Mouse (Mus musculus) spleen, adult 12 weeks (tissue): Measurements from ENCODE around the gene Rhno1.

Source experiments
- DNase-seq: peaks from one replicate; pipeline ENCODE4 v3.0.0; 2022; ENCODE audit warnings: low spot score

Rhno1 gene

GRCm38 (mm10) chr6:128363007-128363825, 505 bp upstream of the Rhno1 start:
- no peak for DNase-seq

- DNase-seq, result no peak
These were observed 810 bp downstream of the Rhno1 start for GRCm38 (mm10) chr6:128361901-128362300.

GRCm38 (mm10) chr6:128358999-128359398, 3.7 kb downstream of the Rhno1 start:
- peak; percentile 27 for DNase-seq

- DNase-seq, result peak; percentile 84
These were observed 6.8 kb downstream of the Rhno1 start, which contains the start of gene Tulp3 for GRCm38 (mm10) chr6:128355726-128356416. Tulp3 (minus strand) TSS chr6:128355851.

GRCm38 (mm10) chr6:128355201-128355681, 7.5 kb downstream of the Rhno1 start:
- DNase-seq, result peak; percentile 14

- DNase-seq, result no peak
These were observed 8.6 kb downstream of the Rhno1 start for GRCm38 (mm10) chr6:128354140-128354539.

GRCm38 (mm10) chr6:128349711-128350110, 13.0 kb downstream of the Rhno1 start:
- no peak for DNase-seq

- DNase-seq, result no peak
These were observed 15.9 kb downstream of the Rhno1 start for GRCm38 (mm10) chr6:128346782-128347181.

GRCm38 (mm10) chr6:128345623-128346022, 17.1 kb downstream of the Rhno1 start:
- no peak for DNase-seq

GRCm38 (mm10) chr6:128341956-128342723, 20.6 kb downstream of the Rhno1 start:
- no peak for DNase-seq

GRCm38 (mm10) chr6:128338876-128339275, 23.8 kb downstream of the Rhno1 start:
- DNase-seq, result no peak

GRCm38 (mm10) chr6:128337467-128337866, 25.2 kb downstream of the Rhno1 start:
- DNase-seq, result no peak

GRCm38 (mm10) chr6:128334397-128335124, 28.1 kb downstream of the Rhno1 start:
- peak; percentile 28 for DNase-seq

- peak; percentile 23 for DNase-seq
These were observed 44.4 kb downstream of the Rhno1 start for GRCm38 (mm10) chr6:128318317-128318716.

- no peak for DNase-seq
These were observed 47.1 kb downstream of the Rhno1 start for GRCm38 (mm10) chr6:128315597-128315996.

- DNase-seq, result no peak
These were observed 47.9 kb downstream of the Rhno1 start for GRCm38 (mm10) chr6:128314796-128315195.

GRCm38 (mm10) chr6:128308311-128308710, 54.4 kb downstream of the Rhno1 start:
- DNase-seq, result peak; percentile 36
